In the genomic region with DNA sequence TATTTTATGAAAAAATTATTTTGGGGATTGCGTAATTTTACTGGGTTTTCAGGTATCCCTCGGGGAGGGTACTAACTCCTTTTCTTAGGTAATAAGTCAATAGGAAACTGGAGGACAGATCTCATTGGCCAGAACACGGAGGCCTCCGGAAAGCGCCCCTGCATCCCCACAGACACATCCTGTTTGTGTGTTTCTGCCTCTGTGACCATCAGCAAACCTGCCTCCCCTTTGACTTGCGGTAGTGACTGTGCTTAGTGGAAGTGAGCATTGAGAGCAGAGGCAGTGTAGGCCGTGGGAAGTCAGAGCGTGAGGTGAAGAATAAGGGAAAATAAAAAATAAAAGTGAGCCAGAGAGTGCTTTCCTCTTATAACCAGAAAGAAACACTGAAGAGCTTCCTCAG, we compare ENCODE assay signal across 14 mouse cellular contexts.
"Had no signal": no experiment of that assay in that cellular context is flagged by ENCODE, and none has a peak within 500 bp of the region (broad histone marks: within the 10 kb centered on the region; RNA-seq: fewer than 3 reads in every experiment).

No protein-coding gene starts in this region.

- H3K4me1 ChIP-seq: limb, embryonic 12.5 days; liver, embryonic 13.5 days; lung, embryonic 15.5 days; midbrain, embryonic 15.5 days had no signal

- ATAC-seq: liver, postnatal 0 days; midbrain, embryonic 15.5 days had no signal

- H3K27ac ChIP-seq: kidney, embryonic 15.5 days; limb, embryonic 12.5 days; liver, embryonic 13.5 days; lung, embryonic 15.5 days; midbrain, embryonic 15.5 days; neural tube, embryonic 13.5 days; stomach, postnatal 0 days had no signal

- H3K4me3 ChIP-seq: kidney, embryonic 15.5 days; limb, embryonic 12.5 days; liver, embryonic 13.5 days; lung, embryonic 15.5 days; midbrain, embryonic 15.5 days; neural tube, embryonic 13.5 days had no signal

- DNase-seq: kidney, postnatal 25 days; liver; liver, embryonic 13.5 days; liver, postnatal 0 days; right cerebral cortex, adult 18-20 months; right cerebral cortex, postnatal 25 days; thymus, postnatal 14 days had no signal

- H3K27me3 ChIP-seq: kidney, embryonic 15.5 days; limb, embryonic 12.5 days; liver, embryonic 13.5 days; lung, embryonic 15.5 days; midbrain, embryonic 15.5 days; neural tube, embryonic 13.5 days had no signal

- H3K4me2 ChIP-seq: kidney, embryonic 15.5 days; limb, embryonic 12.5 days; liver, embryonic 13.5 days; lung, embryonic 15.5 days; midbrain, embryonic 11.5 days; midbrain, embryonic 15.5 days; neural tube, embryonic 13.5 days had no signal

- H3K9ac ChIP-seq: kidney, embryonic 15.5 days; limb, embryonic 12.5 days; liver, embryonic 13.5 days; liver, postnatal 0 days; lung, embryonic 15.5 days; midbrain, embryonic 15.5 days; neural tube, embryonic 13.5 days had no signal

- H3K9me3 ChIP-seq: kidney, embryonic 15.5 days; limb, embryonic 12.5 days; liver, embryonic 13.5 days; lung, embryonic 15.5 days; midbrain, embryonic 15.5 days; neural tube, embryonic 13.5 days had no signal
